Mouse (Mus musculus) brown adipose tissue, adult 24 weeks (tissue): ENCODE results near the gene Ggps1. TPM values are rescaled to one million over a fixed set of nuclear protein-coding genes. Genes with fewer than 3 reads are reported as not detected.

Experiments
- H3K27ac ChIP-seq: fragments of 200-500 bp; replicated peaks from 2 replicates; pipeline ENCODE4 v1.5.1; 2012; ENCODE audit warnings: low read depth, mild to moderate bottlenecking, low read length
- H3K4me1 ChIP-seq: fragments of 200-500 bp; 2 replicates; pipeline ENCODE4 v1.6.1; 2012; ENCODE audit warnings: low read length, mixed read lengths; ENCODE audit not compliant: control insufficient read depth, insufficient read depth, insufficient read length
- H3K4me3 ChIP-seq: fragments of 200-500 bp; 2 replicates; pipeline ENCODE4 v1.5.1; 2012; ENCODE audit warnings: low read depth, mild to moderate bottlenecking, low read length, moderate library complexity; ENCODE audit not compliant: insufficient read depth
- polyA plus RNA-seq: library from polyadenylated mRNA; stranded (reverse); fragments of >200 nt; gene quantifications from 2 replicates; pipeline ENCODE4 v1.2.4, GENCODE M21; 2012; ENCODE audit not compliant: missing spikeins, insufficient read depth, insufficient read length

Ggps1 gene
- polyA plus RNA-seq, 1 experiment = 45.6 TPM

DNA sequence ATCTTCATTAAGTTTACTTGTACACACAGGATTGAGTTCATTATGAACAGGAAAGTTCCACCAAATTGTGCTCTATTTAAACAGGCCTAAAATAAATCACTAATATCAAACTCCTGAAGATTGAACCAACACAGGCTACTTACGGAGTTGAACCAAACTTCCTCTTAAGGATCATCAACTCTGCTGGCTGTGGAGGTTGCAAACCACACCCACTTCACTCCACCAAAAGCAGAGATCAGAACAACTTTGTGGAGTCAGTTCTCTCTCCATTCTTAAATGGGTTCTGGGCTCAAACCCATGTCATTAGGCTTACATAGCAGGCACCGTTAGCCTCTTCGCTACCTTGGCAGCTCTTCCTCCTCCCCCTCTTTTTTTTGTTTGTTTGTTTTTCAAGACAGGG is 44.4 kb downstream of the Ggps1 start:
- no peak overlapping the region for H3K4me3 ChIP-seq

GRCm38 (mm10) chr13:14018283-14018682 is 45.0 kb downstream of the Ggps1 start:
- no peak overlapping the region for H3K4me3 ChIP-seq
- no peaks in the 10 kb centered on the region for H3K4me1 ChIP-seq
- H3K27ac ChIP-seq = no peak overlapping the region

More for the DNA sequence above, 44.4 kb downstream of the Ggps1 start:
- H3K4me1 ChIP-seq = no peaks in the 10 kb centered on the region
- no peak overlapping the region for H3K27ac ChIP-seq

- Histone ChIP-seq H3K4me1 (no peaks in the 10 kb centered on the region), H3K27ac (no peak overlapping the region), H3K4me3 (no peak overlapping the region)
Measured at GRCm38 (mm10) chr13:14015609-14016008, 47.7 kb downstream of the Ggps1 start.

GRCm38 (mm10) chr13:14014540-14014939 is 48.7 kb downstream of the Ggps1 start:
- H3K27ac ChIP-seq = no peak overlapping the region
- no peak overlapping the region for H3K4me3 ChIP-seq
- H3K4me1 ChIP-seq = no peaks in the 10 kb centered on the region

DNA sequence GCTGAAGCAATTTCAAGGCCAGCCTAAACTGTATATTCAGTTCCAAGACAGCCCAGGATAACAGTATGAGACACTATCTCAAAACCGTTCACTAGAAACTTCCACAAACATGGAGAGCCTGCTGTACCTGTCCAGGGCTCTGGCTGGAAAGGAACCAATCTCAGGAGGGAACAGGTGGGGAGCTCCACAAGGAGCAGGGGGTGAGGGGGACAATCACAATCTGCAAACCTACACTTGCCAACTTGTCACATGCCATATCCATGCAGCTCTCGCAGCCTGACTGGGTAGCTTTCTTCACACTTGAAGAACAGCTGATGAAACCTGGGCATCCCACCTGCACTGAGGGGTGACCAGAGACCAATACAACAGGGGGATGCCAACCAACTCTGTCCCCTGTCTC is 49.3 kb downstream of the Ggps1 start:
- H3K4me1 ChIP-seq = no peaks in the 10 kb centered on the region
- H3K27ac ChIP-seq = no peak overlapping the region
- no peak overlapping the region for H3K4me3 ChIP-seq

DNA sequence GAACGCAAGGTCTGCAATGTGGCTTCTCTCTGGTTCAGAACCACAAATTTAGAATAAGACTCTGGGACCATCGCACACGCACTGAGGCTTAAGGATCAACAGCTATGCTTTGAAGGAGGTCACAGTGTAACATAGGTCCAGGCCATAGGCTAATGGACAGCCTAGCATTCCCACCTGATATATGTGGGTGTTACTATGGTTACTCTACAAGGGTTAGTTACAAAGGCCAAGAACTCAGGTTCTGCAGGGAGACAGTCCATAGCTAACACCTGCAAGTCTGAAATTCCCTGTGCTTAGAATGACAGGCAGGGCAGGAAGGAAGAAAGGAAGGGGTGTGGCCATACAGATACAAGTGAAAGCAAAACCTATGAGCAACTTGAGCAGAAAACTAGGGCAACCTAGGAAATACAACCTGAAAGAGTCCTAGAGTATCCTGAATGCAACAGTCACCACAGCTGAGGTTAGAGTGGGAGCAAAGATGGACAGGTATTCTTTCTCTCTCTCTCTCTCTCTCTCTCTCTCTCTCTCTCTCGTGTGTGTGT is 51.8 kb downstream of the Ggps1 start:
- no peaks in the 10 kb centered on the region for H3K4me1 ChIP-seq
- H3K27ac ChIP-seq = no peak overlapping the region
- no peak overlapping the region for H3K4me3 ChIP-seq

DNA sequence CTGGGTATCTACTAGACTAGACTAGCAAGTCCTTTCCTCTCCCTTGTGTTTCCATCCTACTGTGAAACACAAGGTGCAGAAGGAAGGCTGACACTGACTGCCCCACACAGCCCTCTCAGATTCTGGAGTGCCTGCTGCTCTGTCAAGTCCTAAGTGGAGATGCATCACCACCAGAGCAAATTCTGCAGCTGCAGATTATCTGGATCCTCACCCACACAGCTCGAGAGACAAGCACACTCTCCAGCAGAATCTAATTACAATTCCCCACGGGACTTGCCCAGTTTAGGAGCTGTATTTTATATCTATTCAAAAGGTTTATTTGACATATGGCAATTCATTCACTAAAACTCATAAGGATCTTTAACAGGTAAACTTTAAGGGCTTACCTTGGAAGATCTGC is 57.2 kb downstream of the Ggps1 start:
- H3K4me3 ChIP-seq = no peak overlapping the region
- no peaks in the 10 kb centered on the region for H3K4me1 ChIP-seq
- H3K27ac ChIP-seq = no peak overlapping the region

DNA sequence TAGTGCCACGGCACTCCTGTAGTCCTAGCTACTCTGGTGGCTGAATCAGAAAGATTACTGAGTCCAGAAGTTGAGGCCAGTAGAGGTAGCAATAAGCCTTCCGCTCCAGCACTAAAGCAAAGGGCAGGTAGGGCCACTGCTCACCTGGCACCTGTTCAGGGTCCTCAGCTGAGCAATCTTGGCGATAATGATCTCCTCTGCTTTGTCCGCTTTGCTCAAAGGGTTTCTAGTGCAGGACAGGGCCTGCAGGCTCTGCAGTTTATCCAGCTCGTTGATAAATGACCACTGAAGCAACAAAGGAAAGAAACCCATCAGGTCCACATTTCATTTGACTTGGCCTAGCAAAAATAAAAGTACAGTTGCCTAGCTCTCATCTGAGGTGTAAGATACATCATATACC is 58.3 kb downstream of the Ggps1 start:
- Histone ChIP-seq H3K4me3 (no peak overlapping the region), H3K4me1 (no peaks in the 10 kb centered on the region), H3K27ac (no peak overlapping the region)

DNA sequence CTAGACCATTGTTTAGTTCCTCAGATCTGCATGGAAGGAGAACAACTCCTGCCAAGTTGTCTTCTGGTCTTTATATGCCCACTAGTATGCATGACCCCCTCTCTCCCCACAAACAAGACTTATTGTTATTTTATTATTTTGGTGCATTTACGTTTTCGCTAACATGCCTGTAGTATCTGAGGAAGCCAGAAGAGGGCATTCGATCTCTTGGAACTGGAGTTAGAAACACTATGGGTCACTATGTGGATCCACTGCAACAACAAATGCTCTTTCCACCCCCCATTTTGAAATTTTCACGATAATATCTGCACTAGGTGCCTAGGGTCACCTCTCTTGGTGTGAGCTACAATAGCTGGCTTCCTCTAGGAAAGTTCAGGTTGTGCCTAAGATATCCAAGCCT is 59.2 kb downstream of the Ggps1 start:
- Histone ChIP-seq H3K27ac (no peak overlapping the region), H3K4me3 (no peak overlapping the region), H3K4me1 (no peaks in the 10 kb centered on the region)

DNA sequence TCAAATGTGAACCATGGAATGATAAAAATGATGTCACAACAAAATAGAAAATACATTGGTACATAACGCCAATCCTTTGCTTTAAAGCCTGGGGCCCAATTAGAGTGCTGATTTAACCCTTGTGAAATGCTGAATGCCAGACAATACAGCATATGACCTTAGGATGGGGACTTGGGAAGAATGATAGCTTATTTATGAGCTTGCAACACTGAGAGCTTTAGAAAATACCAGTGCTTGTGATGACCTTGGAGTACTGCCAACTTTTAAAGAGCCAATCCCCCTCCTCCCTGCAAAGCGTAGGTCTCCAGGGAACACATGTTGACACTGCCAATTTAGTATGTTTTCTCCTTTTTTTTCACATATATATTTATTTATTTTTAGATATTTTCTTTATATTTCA is 60.6 kb downstream of the Ggps1 start:
- Histone ChIP-seq H3K4me3 (no peak overlapping the region), H3K4me1 (no peaks in the 10 kb centered on the region), H3K27ac (no peak overlapping the region)

Other genes with a start within 250 kb of the Ggps1 start
- 7.1 and 8.2 TPM in 2 replicates for gene B3galnt2, start 109.0 kb downstream of the Ggps1 start, polyA plus RNA-seq
- 22.9 and 29.5 TPM in 2 replicates for gene Tbce, start 23.9 kb downstream of the Ggps1 start, polyA plus RNA-seq
- 9.4 and 9.7 TPM in 2 replicates for gene Arid4b, start 256 bp downstream of the Ggps1 start, polyA plus RNA-seq